Mouse (Mus musculus): ENCODE data around the gene H2-M10.6. TPM values are rescaled to one million over a fixed set of nuclear protein-coding genes. Genes with fewer than 3 reads are reported as not detected.

Gene H2-M10.6
- polyA plus RNA-seq, 1 experiment from 2014 or later = not detected

DNA sequence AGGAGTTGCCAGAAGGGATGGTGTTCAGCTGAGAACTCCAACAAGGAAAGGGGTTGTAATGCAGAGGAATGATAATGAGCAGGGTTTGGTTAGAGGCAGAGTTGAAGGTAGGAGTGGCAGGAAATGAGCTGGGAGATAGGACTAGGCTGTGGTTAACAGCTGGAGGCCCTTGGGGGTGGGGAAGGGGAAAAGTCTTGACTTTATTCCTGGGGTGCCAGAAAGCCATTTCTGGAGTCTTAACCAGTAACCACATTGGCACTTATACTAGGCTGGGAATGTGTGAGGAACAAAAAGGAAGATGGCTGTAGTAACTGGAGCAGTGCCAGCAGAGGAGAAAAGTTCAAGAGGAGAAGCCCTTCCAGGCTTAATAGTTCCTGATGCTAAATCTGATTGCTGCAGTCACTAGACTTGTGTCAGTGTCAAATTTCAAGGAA, 32.3 kb downstream of the H2-M10.6 start:
- H3K27me3 ChIP-seq (ENCODE audit: control insufficient read depth, insufficient read depth, low read length) = no peaks in the 10 kb centered on the region
- no peaks in the 10 kb centered on the region for H3K9me3 ChIP-seq (ENCODE audit: control insufficient read depth, low read length)
- no peak for ATAC-seq (ENCODE audit: low FRiP score, low TSS enrichment)
- no peak overlapping the region for H3K4me3 ChIP-seq (ENCODE audit: low read depth, low read length)
- H3K27ac ChIP-seq (replicated peaks) = no peak overlapping the region
- H3K36me3 ChIP-seq (ENCODE audit: control insufficient read depth, insufficient read depth, low read length) = peaks cover 3% of the 10 kb centered on the region; the same call in 1 of the 2 replicates
- no peaks in the 10 kb centered on the region for H3K4me1 ChIP-seq (replicated peaks; ENCODE audit: control insufficient read depth, insufficient read depth)
- no peak overlapping the region for H3K4me2 ChIP-seq (replicated peaks; ENCODE audit: low read depth)
- DNase-seq (ENCODE audit: low spot score) = no peak
- H3K9ac ChIP-seq (ENCODE audit: low read length) = no peak overlapping the region
- TF ChIP-seq EP300 (optimal IDR thresholded peaks at IDR 0.05) = no peak
- no peak for TF ChIP-seq CTCF (IDR thresholded peaks at IDR 0.05; ENCODE audit: low read depth)

DNA sequence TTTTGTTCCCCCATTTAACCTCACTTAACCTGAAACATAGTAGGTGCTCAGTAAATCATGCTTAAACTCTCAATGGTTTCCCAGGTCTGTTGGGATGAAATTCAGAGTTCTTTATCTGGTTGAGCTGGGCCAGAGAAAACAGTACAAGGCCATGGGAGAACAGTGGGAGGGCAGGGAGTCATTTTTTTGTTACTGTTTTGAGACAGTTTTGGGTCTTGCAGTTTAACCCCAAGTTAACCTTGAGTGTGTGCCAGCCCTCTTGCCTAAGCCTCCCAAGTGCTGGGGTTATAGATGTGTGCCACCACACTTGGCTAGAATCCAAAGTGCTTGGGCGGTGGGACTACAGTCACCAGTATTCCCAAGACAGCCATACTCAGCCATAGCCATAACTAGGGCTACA, 32.8 kb downstream of the H2-M10.6 start:
- H3K4me2 ChIP-seq (replicated peaks; ENCODE audit: low read depth) = no peak overlapping the region
- 74% methylated on average over 1 of the region's 1 CpGs for WGBS
- H3K27ac ChIP-seq (replicated peaks) = no peak overlapping the region

DNA sequence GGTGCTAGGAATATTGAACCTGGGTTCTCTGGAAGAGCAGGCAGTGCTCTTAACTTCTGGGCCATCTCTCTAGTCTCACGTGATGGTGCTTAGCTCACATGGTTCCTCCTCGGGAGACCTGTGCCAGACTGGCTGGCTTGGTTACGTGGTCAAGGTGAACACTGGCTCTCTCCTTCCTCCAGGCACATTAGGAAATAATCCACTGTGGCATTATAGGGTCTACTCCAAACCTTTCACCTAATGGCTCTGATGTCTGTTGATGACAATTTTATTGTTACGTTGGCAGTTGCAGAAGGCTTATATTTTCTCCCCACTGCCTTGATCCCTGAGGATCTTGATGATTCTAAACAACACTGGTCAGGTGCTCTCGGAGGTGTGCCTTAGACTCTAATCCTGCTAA, 36.9 kb downstream of the H2-M10.6 start:
- H3K36me3 ChIP-seq (ENCODE audit: control insufficient read depth, insufficient read depth, low read length) = peaks cover 19% of the 10 kb centered on the region
- no peak overlapping the region for H3K27ac ChIP-seq (replicated peaks)
- TF ChIP-seq EP300 (optimal IDR thresholded peaks at IDR 0.05) (no peak), CTCF (IDR thresholded peaks at IDR 0.05; ENCODE audit: low read depth) (no peak)
- no peaks in the 10 kb centered on the region for H3K4me1 ChIP-seq (replicated peaks; ENCODE audit: control insufficient read depth, insufficient read depth)
- no peaks in the 10 kb centered on the region for H3K27me3 ChIP-seq (ENCODE audit: control insufficient read depth, insufficient read depth, low read length)
- H3K9ac ChIP-seq (ENCODE audit: low read length) = no peak overlapping the region
- no peak overlapping the region for H3K4me2 ChIP-seq (replicated peaks; ENCODE audit: low read depth)
- WGBS = 63% methylated on average over 5 of the region's 5 CpGs
- no peak overlapping the region for H3K4me3 ChIP-seq (ENCODE audit: low read depth, low read length)
- H3K9me3 ChIP-seq (ENCODE audit: control insufficient read depth, low read length) = no peaks in the 10 kb centered on the region
- no peak for DNase-seq (ENCODE audit: low spot score)
- ATAC-seq (ENCODE audit: low FRiP score, low TSS enrichment) = peak; percentile 43; the same call in 1 of the 2 replicates

More for the DNA sequence above, 32.8 kb downstream of the H2-M10.6 start:
- Histone ChIP-seq H3K27me3 (ENCODE audit: control insufficient read depth, insufficient read depth, low read length) (no peaks in the 10 kb centered on the region), H3K4me3 (ENCODE audit: low read depth, low read length) (no peak overlapping the region), H3K9me3 (ENCODE audit: control insufficient read depth, low read length) (no peaks in the 10 kb centered on the region), H3K9ac (ENCODE audit: low read length) (no peak overlapping the region), H3K4me1 (replicated peaks; ENCODE audit: control insufficient read depth, insufficient read depth) (no peaks in the 10 kb centered on the region), H3K36me3 (ENCODE audit: control insufficient read depth, insufficient read depth, low read length) (peaks cover 3% of the 10 kb centered on the region; the same call in 1 of the 2 replicates)
- DNase-seq (ENCODE audit: low spot score) (no peak), ATAC-seq (ENCODE audit: low FRiP score, low TSS enrichment) (no peak)
- TF ChIP-seq EP300 (optimal IDR thresholded peaks at IDR 0.05) (no peak), CTCF (IDR thresholded peaks at IDR 0.05; ENCODE audit: low read depth) (no peak)

DNA sequence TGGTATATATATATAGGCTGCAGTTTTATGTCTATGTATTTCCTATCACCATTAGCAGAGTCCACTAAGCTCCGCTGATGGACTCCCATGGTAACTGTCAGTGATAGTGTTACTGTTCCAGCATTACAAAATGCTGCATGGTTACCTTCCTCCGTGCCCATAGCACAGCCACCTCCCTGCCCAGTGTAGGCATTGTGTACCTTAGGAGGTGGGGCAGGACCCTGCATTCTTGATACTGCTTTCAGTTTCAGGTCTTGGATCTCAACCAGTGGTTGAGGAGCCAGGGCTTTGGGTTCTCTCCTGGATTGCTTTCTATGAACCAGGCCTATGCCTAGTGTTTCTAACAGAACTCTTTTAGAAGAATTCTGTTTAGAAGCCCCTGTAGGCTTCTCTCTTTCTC, 38.0 kb downstream of the H2-M10.6 start:
- Histone ChIP-seq H3K4me3 (ENCODE audit: low read depth, low read length) (no peak overlapping the region), H3K27me3 (ENCODE audit: control insufficient read depth, insufficient read depth, low read length) (no peaks in the 10 kb centered on the region), H3K9me3 (ENCODE audit: control insufficient read depth, low read length) (no peaks in the 10 kb centered on the region), H3K36me3 (ENCODE audit: control insufficient read depth, insufficient read depth, low read length) (peaks cover 26% of the 10 kb centered on the region), H3K9ac (ENCODE audit: low read length) (no peak overlapping the region), H3K27ac (replicated peaks) (0 out of 2 replicates have a peak overlapping the region, but pooled peaks have one; percentile 24), H3K4me1 (replicated peaks; ENCODE audit: control insufficient read depth, insufficient read depth) (no peaks in the 10 kb centered on the region), H3K4me2 (replicated peaks; ENCODE audit: low read depth) (no peak overlapping the region)
- WGBS = 73% methylated on average over 2 of the region's 2 CpGs
- peak; percentile 58 for DNase-seq (ENCODE audit: low spot score)
- TF ChIP-seq EP300 (optimal IDR thresholded peaks at IDR 0.05) = no peak
- TF ChIP-seq CTCF (IDR thresholded peaks at IDR 0.05; ENCODE audit: low read depth) = no peak
- ATAC-seq (ENCODE audit: low FRiP score, low TSS enrichment) = peak; percentile 79

DNA sequence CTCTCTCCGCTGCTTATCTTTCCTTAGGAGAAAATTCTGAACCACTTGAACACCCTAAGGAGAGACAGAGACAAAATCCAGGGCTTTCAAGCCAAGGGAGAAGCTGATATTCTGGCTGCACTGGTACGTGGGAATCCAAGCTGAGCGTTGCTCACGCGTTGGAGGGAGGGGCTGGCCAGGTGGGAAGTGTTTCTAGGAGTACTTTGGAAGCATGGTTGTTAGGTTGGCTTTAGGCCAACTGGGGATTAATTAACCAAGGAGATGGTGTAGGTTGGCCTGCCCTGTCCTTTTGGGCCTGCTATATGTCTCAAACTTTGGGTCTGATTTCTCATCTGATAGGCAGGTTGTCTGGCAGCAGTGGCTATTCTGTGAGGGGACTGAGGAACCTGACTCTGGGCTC, 39.2 kb downstream of the H2-M10.6 start:
- peak; percentile 13; the same call in 1 of the 2 replicates for ATAC-seq (ENCODE audit: low FRiP score, low TSS enrichment)
- Histone ChIP-seq H3K27me3 (ENCODE audit: control insufficient read depth, insufficient read depth, low read length) (no peaks in the 10 kb centered on the region), H3K36me3 (ENCODE audit: control insufficient read depth, insufficient read depth, low read length) (peaks cover 26% of the 10 kb centered on the region), H3K4me3 (ENCODE audit: low read depth, low read length) (no peak overlapping the region), H3K9me3 (ENCODE audit: control insufficient read depth, low read length) (no peaks in the 10 kb centered on the region), H3K4me1 (replicated peaks; ENCODE audit: control insufficient read depth, insufficient read depth) (no peaks in the 10 kb centered on the region), H3K4me2 (replicated peaks; ENCODE audit: low read depth) (no peak overlapping the region), H3K9ac (ENCODE audit: low read length) (no peak overlapping the region), H3K27ac (replicated peaks) (no peak overlapping the region)
- no peak for TF ChIP-seq CTCF (IDR thresholded peaks at IDR 0.05; ENCODE audit: low read depth)
- no peak for TF ChIP-seq EP300 (optimal IDR thresholded peaks at IDR 0.05)
- 63% methylated on average over 5 of the region's 5 CpGs for WGBS
- peak; percentile 36 for DNase-seq (ENCODE audit: low spot score)

DNA sequence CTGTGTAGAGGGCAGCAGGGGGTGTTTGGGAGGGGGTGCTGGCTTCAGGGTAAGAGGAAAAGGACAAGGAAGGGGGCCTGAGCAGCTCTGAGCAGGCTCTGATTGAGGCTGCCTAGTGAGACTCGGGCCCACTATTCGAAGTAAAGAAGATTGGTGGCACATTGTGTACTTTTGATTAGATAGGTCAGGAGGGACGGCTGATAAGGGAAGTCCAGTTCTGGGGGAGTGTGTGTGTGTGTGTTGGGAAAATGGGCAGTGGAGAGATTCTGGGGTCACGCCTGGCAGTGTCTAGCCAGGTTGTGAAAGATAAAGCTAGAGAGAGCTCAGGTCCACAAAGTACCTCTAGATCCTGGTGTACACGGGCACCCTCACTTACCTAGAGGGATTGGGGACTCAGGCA, 39.7 kb downstream of the H2-M10.6 start:
- Histone ChIP-seq H3K9ac (ENCODE audit: low read length) (no peak overlapping the region), H3K4me1 (replicated peaks; ENCODE audit: control insufficient read depth, insufficient read depth) (no peaks in the 10 kb centered on the region), H3K36me3 (ENCODE audit: control insufficient read depth, insufficient read depth, low read length) (peaks cover 26% of the 10 kb centered on the region), H3K27ac (replicated peaks) (no peak overlapping the region), H3K9me3 (ENCODE audit: control insufficient read depth, low read length) (no peaks in the 10 kb centered on the region), H3K4me2 (replicated peaks; ENCODE audit: low read depth) (no peak overlapping the region), H3K27me3 (ENCODE audit: control insufficient read depth, insufficient read depth, low read length) (no peaks in the 10 kb centered on the region), H3K4me3 (ENCODE audit: low read depth, low read length) (no peak overlapping the region)
- ATAC-seq (ENCODE audit: low FRiP score, low TSS enrichment) (no peak), DNase-seq (ENCODE audit: low spot score) (no peak)
- TF ChIP-seq CTCF (IDR thresholded peaks at IDR 0.05; ENCODE audit: low read depth) = no peak
- TF ChIP-seq EP300 (optimal IDR thresholded peaks at IDR 0.05) = no peak
- WGBS = 62% methylated on average over 5 of the region's 5 CpGs

All from stomach, postnatal 0 days (tissue).